Mouse (Mus musculus) CD8-positive naive resting alpha-beta T cell, adult 2 months (primary cell): Measurements from ENCODE around the gene Tnr.

Experiments
- DNase-seq, 2 experiments: peaks; one replicate each; pipeline ENCODE4 v3.0.0; 2022; ENCODE audit warnings: low read depth in 2 of 2, low spot score in 2 of 2

Tnr gene

DNA sequence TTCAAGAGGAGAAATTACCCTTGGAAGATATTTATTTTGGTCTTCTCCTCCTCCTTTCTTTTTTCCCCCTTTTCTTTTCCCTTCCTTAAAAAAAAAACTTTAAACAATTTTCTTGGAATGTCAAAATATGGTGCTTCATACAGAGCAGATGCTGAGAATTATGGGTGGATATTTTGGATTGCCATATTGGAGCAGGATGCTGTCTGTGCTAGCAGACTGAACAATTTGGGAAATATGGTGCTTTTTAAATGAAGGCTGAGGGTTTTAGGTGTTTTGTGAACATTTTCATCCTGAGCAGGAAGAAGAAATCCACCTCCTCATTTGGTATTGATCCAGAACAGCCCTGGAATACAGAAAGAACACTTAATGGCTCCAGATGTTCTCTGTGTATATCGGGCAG, 41.6 kb downstream of the Tnr start:
- no peak for DNase-seq

DNA sequence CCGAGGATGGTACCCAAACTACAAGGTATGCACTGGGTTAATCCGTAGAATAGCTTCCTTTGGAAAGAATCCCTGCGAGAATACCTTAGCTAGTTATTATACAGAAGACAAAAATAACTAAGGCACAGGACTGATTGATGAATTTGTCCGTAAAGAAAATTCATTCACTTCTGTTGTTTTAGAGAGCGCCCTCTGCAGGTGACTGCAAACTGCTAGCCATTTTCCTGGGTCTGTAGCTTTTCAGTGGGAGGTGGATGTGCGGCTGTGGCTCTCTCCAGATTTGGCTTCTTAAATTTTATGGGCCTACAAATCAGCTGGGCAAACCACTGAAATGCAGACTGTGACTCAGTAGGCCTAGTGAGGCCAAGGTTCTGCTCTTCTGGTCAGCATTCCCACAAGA, 42.5 kb downstream of the Tnr start:
- DNase-seq = no peak

DNA sequence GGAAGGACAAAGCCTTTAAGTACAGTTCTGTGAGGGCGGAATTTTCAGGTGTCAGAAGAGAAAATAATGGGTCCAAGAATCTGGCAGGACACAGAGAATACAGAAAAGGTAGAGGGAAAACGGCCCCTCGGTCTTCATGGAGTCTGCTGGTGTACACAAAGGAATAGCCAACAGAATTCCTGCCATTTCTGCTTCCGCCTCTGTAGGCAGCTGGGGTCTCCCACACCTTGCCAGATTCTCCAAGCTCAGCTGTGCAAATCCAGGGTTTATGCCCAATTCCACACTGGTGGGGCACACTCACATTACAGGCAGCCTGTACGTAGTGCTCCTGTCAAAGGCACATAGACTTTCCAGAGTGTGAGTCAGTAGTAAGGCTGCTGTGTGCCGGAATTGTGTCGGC, 43.6 kb downstream of the Tnr start:
- no peak for DNase-seq

DNA sequence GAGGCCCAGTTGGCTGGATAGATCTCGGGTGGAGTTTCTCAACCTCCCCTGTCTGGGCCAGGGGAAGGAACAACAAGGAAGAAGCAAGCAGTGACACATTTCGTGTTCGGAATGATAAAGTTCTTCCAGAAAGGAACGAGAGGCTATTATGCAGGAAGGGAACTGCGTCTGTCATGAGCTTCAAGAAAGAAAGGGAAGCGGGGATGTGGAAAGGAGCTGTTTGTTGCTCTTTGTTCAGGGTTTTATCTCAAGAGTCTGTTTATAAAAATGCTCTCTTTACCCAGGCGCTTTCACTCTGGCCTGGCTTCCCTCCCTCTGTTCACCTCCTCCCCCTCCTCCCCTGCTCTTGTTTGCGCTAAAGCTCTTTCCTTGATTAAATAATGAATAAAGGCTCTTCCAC, 46.7 kb downstream of the Tnr start:
- DNase-seq = no peak

DNA sequence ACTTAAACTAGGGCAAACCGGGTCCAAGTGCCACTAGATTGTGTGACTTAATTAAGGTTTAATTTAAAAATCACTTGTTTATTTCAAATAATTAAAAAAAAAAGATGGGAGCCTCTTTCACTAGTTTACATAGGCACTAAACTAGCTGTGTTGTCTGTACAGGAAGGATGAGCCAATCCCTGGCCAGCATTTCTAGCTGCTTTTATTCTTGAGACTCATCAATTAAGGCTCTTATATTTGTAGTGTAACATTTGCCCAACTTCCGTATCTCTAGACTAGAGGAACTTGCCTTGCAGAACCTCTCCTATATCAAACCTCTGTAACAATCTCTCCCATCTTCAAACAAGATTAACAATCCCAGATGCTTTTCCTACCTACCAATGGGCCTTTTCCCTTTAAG, 47.3 kb downstream of the Tnr start:
- DNase-seq = no peak

DNA sequence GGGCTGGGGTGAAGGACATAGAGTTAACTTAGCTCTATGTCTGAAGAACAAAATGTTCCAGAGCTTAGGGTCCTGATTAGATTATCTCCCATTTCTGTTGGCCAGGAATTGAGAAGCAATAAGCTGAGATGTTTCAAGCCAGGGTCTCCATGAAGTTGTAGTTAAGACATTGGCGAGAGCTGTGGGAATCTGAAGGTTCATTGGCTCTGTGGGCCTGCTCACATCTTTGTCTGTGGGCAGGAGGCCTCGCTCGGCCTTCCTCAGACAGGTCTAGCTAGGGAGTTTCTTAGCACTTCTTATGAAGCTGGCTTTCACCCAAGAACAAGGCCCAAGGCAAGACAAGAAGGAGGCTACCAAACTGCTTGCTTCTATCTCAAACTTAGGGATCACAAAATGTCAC, 48.4 kb downstream of the Tnr start:
- DNase-seq = no peak

DNA sequence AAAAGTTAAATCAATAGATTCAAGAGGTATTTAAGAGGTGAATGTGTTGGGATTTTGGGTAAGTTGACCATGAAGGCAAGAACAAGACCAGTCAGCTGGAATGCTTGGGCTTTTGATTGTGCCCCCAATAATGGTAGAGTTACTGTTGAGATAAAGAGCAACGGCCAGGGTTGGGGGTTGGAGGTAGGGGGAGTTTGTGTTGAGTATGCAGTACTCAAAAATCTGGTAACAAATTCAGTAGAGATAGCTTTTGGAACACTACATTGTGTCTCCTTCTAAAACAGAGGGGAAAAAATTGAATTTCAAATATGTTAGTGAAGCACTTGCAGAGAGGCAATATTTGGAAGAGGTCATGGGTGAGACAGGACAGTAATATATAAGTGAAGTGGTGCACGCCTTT, 49.5 kb downstream of the Tnr start:
- no peak for DNase-seq

DNA sequence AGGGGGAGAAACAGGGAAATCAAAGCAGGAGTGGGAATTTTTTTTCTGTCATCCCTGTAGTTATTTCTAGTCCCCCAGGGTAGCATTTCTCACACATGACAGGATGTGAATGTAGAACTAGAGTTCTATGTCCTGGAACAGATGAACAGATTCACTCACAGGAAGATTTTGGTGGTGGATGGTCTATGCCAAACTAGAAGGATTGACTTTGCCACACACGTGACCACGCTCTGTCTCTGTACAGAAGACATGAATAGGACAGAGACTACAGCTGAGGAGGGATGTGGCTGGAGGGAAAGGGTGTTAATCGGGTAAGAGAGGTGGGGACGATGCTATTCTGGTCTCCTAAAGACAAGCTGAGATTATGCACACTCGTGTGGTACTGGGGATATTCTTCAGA, 51.1 kb downstream of the Tnr start:
- DNase-seq = no peak

DNA sequence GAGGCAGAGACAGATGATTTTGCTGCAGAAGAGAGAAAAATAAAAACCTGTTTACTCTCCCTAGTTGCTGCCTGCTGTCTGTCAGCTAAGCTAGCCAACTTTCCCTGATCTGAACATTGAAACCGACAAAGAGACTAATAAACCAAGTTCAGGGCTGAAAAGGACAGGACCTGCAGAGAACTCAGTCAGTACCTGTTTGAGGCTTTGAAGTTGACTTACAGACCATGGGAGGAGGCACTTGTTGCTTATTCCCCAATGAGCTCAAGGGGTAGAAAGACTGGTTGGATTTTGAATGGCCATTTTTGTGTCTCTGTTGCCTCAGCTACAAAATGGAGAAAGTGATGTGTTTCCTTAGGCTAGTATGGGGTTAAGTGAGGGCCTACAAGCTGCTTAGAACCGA, 52.7 kb downstream of the Tnr start:
- DNase-seq = no peak

DNA sequence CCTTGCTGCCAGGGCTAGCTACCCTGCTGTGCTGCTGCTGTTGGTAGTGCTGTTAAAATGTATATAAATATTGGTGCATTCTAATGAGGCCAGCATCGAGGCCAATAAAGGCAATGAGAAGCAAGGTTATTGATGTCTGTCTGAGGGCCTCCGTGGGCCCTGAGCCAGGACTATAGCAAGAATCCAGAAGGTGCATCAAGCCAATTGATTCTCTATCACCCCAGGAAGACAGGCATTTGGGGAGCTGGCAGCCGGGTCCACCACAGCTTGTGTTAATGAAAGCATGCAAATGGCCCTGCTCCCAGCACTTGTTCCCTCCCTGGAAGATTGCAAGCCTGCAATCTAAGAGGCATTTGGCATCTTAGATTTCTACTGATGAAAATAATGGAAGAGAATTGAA, 54.8 kb downstream of the Tnr start:
- DNase-seq = no peak

DNA sequence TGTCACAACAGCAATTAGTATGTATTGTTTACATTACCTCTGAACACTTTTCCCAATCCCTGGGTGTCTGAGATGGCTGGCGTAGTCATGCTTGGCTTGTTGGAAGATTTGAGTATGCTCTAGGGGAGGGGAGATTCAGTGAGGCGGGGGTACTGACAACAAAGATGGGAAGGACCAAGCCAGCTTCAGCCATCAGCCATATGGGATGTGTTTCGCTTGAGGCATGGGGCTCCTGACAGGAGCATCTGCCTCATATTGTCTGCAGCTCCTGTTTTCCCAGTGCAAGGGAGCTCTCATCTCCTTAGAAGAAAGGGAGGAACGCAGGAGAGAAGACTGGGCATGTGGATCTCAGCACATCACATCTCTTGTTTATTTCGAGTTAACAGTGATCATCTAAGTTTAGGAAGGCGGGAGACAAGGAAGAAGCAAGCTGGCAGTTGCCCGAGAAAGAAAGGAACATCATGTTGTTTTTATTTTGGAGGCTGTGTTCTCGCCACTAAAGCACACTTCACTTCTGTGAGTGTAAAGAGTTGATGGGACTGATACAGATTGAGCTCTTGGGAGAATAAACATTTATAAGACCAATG, 56.9 kb downstream of the Tnr start:
- DNase-seq = no peak

DNA sequence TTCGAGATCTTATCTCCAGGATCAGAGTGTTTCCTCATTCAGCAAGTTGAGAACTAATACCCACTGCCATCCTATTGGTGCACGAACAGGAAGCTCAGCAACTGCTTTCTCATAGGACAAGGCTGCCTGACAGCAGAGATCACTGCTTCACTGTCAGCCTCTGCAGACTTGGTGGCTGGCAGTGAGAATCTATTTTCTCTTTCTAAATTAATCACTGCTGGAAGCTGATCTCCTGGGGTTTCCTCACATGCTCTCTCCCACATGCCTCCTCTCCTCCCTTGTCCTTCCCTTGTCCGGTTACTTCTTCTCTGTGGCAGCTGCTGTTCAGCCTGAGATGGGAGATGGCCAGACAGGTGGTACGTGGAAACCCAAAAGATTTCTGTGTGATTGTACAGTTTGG, 60.3 kb downstream of the Tnr start:
- DNase-seq = no peak

DNA sequence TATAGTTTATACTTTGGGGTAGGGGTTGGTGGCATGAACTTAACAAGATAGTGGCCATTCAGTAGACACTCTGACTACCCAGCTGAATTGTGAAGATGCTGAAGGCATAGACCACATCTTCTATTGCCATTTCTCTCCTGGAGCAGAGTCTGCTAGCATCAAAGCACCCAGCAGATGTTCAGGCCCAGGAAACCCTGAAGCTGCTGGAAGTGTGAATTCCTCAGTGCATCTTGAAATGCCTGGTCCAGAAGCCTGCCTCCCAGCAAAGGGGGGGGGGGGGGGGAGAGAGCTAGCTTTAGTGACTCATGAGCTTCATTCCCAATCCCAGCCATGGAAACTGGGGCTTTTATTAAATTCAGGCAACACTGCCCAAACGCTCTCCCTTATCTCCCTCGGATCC, 65.2 kb downstream of the Tnr start:
- no peak for DNase-seq

DNA sequence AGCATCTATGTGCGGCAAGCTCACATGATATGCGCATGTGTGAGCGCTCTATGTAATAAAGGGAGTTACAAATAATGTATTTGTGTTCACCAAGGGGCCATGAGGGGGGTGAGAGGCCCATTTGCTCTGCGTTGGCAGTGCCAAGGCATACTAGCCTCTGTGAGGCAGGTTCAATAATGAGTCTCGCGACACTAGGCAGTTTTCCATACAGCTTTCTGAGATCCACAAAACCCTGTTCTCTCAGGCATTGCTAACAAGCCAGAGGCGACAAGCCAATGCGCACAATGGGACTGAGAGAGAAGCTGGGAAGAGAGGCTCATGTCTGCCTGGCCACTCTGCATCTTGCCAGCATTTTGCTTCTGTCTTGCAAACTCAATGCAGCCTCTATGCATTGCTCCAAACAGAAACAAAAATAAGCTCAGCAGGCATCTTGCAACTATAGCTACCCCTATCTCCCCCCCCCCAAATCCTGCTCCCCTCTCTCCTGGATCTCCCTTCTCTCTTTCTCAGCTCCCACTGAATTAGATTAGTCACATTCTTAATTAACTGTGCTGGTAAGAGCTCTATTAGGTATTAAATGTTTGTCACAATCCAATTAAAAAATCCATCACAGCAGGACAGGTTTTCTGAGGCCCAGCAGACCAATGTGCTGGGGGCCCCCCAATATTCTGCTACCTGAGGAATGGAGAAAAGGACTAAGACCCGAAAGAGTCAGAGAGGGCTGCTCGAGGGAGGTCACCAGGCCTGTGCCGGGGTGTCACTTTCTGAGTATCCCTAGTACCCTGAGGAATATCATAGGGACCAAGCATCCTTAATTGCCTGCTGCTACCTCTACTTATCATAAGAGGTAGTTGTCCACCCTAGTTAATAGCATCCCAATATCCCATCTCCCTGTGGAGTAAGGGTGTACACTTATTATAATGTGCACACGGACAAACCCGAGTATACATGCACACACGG, 70.8 kb downstream of the Tnr start:
- no peak for DNase-seq

DNA sequence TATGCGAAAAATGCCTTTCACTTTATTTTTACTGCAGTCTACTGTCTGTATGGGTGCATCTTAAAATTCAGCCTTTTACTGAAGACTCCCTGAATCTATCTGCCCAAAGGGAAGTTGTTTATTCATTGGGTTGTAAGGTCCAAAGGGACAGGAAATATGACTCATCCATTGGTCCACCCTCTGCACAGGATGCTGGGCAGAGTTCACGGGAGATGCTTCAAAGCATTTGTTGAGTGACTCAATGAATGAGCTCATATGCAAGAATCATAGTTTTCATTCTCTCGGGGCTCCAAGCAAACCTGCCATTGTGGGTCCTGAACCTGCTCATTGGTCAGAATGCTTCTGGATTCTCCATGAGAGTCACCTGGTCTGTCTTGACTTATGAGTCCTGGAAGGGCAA, 72.2 kb downstream of the Tnr start:
- no peak for DNase-seq

DNA sequence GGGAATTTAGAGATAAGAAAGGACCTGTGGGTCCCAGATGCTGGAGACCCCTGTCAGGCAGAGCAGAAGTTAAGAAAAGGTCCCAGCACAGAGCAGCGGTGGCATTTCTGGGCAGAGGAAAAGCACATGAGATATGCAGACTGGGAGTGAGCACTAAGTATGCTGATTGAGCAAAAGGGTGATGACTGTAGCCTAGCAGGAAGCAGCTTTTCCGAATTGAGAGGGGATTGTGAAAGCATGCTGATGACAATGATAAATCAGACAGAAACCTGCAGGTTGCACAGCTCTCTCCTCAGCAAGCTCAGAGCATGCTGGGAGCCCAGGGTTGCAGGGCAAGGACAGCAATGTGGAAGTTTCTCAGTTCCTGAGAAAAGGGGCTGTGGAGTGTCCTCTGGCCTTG, 73.1 kb downstream of the Tnr start:
- DNase-seq = no peak

DNA sequence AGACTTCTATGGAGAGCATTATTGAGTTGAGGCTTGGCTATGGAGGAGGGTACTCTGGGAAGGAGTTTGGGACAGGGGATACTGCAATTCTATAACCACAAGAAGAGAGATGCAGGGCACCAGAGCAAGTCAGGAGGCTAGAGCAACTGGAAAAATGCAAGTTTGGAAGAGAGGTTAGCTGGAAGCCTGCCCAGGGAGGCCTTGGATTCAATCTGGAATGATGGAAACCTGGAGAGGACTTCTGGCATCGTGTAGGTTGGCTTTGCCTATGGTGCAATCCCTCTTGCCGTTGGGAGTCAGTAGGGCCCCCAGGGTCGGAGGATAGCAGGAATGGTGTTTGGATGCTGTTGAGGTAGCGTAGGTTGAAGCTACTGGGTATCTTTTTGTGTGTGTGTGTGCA, 90.0 kb downstream of the Tnr start:
- DNase-seq = no peak

DNA sequence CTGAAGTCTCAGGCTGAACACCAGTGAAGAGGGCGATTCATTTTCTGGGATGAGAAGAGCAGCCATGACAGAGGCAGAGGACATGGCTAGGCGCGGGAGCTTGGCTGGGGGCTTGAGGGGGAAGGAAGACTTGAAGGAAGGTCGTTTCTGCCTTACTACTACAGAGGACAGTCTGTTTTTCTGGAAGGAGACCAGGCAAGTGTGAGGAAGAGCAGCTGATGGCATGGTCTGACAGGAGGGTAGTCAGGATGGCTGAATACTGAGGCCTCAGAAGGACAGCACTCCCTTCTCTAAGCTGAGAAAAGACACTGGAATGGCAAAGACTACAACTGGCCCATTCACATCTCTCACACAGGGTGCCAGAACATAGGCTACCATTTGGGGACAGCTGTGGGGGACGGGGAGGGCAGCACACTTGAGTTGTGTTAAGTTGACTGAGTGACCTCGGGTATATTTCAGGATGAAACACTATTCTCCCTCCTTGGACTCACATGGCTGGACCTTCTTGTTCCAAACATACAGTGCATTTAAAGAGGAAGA, 90.6 kb downstream of the Tnr start:
- DNase-seq = no peak

DNA sequence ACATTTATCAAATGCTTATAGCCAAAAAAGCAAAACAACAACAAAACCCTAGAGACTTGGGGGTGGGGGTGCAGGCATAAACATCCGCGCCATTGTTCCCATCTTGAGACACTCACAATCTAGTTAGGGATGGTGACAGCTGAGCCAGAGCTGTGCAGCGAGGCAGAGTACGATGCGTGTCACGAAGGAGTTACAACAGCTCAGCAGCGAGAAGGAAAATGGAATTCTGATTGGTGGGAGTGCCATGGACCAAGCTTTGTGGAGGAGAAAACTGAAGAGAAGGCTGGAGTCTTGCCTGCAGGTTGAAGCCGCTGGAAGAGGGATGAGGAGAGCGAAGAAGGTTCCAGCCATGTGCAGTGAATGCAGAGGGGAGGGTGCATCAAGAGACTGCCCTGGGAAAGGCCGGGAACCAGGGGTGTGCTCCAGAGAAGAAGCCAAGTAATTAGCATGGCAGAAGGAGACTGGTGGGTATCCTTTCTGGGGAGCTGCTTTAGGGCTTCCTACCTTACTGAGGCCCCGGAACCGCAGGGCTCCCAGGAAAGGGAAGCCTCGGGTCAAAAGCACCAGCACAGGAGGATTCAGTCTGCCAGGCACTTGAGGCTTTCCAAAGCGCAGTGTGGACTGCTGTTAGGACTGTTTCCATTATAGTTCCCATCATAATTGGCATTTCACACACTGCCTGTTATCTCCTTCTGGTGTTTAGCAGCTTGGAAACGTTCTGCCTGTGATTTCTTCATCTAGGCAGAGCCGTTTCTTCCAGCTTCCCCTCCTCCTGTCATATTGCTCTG, 91.3 kb downstream of the Tnr start:
- DNase-seq = no peak

DNA sequence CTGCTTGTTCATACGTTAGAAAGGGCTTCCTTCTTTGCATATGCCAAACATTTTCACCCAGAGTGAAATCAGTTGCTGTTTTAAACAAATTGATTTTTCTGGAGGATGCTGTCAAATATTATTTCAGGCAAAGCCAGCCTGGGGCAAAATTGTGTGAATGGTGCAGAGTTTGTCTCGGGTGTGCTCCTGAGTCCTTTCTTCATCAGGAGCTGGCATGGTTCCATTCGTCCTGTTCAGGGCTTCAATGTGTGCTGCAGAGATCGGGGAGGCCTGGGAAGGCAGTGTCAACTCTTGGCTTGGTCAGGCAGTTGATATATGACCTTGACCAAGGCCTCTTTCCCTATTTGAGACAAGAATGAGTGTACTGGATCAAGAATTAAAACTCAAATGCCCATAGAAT, 92.1 kb downstream of the Tnr start:
- DNase-seq = no peak

DNA sequence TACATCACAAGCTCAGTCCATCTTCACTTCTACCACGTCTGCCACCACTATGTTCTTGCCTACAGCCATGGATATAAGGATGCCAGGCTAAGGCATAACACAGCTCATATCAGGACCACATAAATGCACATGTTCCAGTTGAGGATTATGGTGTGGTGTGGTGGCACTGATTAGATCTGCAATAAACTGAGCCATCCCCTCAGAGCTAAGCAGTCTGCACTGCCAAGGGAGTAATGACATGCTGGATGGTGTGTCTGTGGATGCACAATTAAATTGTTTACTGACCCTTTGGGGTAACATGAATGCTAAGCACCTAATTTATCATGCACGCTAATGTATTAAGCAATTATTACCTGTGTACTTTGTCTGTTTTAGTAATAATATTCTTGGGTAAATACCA, 95.6 kb downstream of the Tnr start:
- no peak for DNase-seq

DNA sequence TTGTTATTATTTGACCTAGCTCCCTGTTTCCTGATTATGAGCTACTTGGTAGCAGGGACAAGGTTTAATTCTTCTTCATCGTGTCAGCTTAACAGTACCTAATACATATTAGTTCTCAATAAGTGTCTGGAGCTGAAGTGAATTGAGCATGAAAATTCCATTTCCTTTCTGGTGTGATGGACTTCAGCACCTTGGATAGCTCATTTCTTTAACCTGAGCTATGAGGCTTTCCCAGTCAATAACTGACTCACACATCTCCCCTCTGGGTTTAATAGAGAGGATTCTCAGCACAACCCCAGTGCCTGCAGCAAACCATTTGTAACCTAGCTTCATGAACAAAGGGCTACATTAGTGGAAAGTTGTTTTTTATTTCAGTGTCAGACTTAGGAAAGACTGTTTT, 97.8 kb downstream of the Tnr start:
- no peak for DNase-seq
